Mouse (Mus musculus) ES-E14 (cell line): Measurements from ENCODE around the gene Slc35b2.

Experiments
- CHD2 ChIP-seq: IDR thresholded peaks from 2 replicates; pipeline ENCODE4 v1.6.1; 2014; ENCODE audit warnings: mild to moderate bottlenecking, low read depth, low read length, inconsistent platforms
- ZC3H11A ChIP-seq: IDR thresholded peaks from 2 replicates; pipeline ENCODE4 v1.6.1; 2012; ENCODE audit warnings: low read depth, mild to moderate bottlenecking, inconsistent platforms, low read length, borderline replicate concordance

DNA sequence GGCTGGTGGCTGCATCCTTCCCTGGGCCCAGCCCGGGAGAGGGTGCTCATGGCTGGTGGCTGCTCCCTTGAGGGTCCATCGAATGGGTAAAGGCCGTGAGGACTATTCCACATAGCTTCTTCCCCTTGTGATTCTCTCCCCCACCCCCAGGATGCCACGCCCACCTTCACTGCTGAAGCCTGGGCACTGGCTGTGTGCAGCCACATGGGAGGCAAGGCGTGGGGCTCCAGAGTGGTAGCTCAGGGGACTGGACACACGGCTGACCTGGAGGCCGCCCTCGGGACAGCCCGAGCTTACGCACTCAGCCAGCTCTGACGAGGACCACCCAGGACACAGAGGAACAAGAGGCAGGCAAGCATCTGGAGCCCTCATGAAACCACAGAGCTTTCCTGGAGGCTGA is 43.5 kb upstream of the Slc35b2 start:
- TF ChIP-seq CHD2 (no peak), ZC3H11A (no peak)
